Mouse (Mus musculus): ENCODE measurements around the gene Cfd. TPM values are rescaled to one million over a fixed set of nuclear protein-coding genes. Genes with fewer than 3 reads are reported as not detected.
A peak's percentile ranks its signal among the peaks of the same experiment; 100 is the strongest.

Gene Cfd
- polyA plus RNA-seq, 1 experiment from 2014 or later: not detected

GRCm38 (mm10) chr10:79934794-79935569, 44.3 kb downstream of the Cfd start:
- peaks cover 99% of the 10 kb centered on the region for H3K4me1 ChIP-seq (replicated peaks)
- no peak overlapping the region for H3K27ac ChIP-seq (replicated peaks)
- peaks cover 44% of the 10 kb centered on the region for H3K36me3 ChIP-seq (replicated peaks)
- no peaks in the 10 kb centered on the region for H3K27me3 ChIP-seq
- WGBS (ENCODE audit: insufficient replicate concordance): 77% methylated on average over 16 of the region's 16 CpGs
- no peak for ATAC-seq (ENCODE audit: insufficient read depth)
- no peak overlapping the region for H3K4me2 ChIP-seq
- H3K9ac ChIP-seq: no peak overlapping the region
- H3K9me3 ChIP-seq (replicated peaks): no peaks in the 10 kb centered on the region
- H3K4me3 ChIP-seq (replicated peaks): no peak overlapping the region

GRCm38 (mm10) chr10:79936284-79936910, 45.7 kb downstream of the Cfd start:
- no peak for ATAC-seq (ENCODE audit: insufficient read depth)
- 57% methylated on average over 10 of the region's 10 CpGs for WGBS (ENCODE audit: insufficient replicate concordance)
- Histone ChIP-seq H3K36me3 (replicated peaks) (peaks cover 35% of the 10 kb centered on the region), H3K4me2 (peak overlapping the region; percentile 58), H3K4me3 (replicated peaks) (no peak overlapping the region), H3K9ac (no peak overlapping the region), H3K4me1 (replicated peaks) (peaks cover 98% of the 10 kb centered on the region), H3K27ac (replicated peaks) (peak overlapping the region; percentile 78), H3K27me3 (no peaks in the 10 kb centered on the region), H3K9me3 (replicated peaks) (no peaks in the 10 kb centered on the region)

GRCm38 (mm10) chr10:79936911-79937441, 46.3 kb downstream of the Cfd start:
- peak overlapping the region; percentile 39; the same call in 1 of the 2 replicates for H3K9ac ChIP-seq

GRCm38 (mm10) chr10:79937775-79938526, 47.3 kb downstream of the Cfd start:
- H3K9ac ChIP-seq: no peak overlapping the region
- ATAC-seq (ENCODE audit: insufficient read depth): peak; percentile 58
- H3K9me3 ChIP-seq (replicated peaks): no peaks in the 10 kb centered on the region
- 65% methylated on average over 11 of the region's 11 CpGs for WGBS (ENCODE audit: insufficient replicate concordance)
- H3K4me2 ChIP-seq: no peak overlapping the region; the same call in 1 of the 2 replicates
- peaks cover 98% of the 10 kb centered on the region for H3K4me1 ChIP-seq (replicated peaks)
- peaks cover 24% of the 10 kb centered on the region; the same call in 1 of the 2 replicates for H3K36me3 ChIP-seq (replicated peaks)
- peak overlapping the region; percentile 78 for H3K27ac ChIP-seq (replicated peaks)
- no peak overlapping the region for H3K4me3 ChIP-seq (replicated peaks)
- no peaks in the 10 kb centered on the region for H3K27me3 ChIP-seq

More at GRCm38 (mm10) chr10:79936911-79937441, 46.3 kb downstream of the Cfd start:
- peak; percentile 40 for ATAC-seq (ENCODE audit: insufficient read depth)
- Histone ChIP-seq H3K36me3 (replicated peaks) (peaks cover 33% of the 10 kb centered on the region), H3K4me1 (replicated peaks) (peaks cover 98% of the 10 kb centered on the region), H3K9me3 (replicated peaks) (no peaks in the 10 kb centered on the region), H3K4me2 (peak overlapping the region; percentile 58), H3K27me3 (no peaks in the 10 kb centered on the region), H3K27ac (replicated peaks) (peak overlapping the region; percentile 78), H3K4me3 (replicated peaks) (peak overlapping the region; percentile 18; the same call in 1 of the 2 replicates)
- WGBS (ENCODE audit: insufficient replicate concordance): 49% methylated on average over 27 of the region's 27 CpGs

GRCm38 (mm10) chr10:79940749-79941148, 50.1 kb downstream of the Cfd start:
- Histone ChIP-seq H3K27me3 (no peaks in the 10 kb centered on the region), H3K4me2 (peak overlapping the region; percentile 15), H3K9ac (no peak overlapping the region), H3K27ac (replicated peaks) (0 out of 2 replicates have a peak overlapping the region, but pooled peaks have one; percentile 8), H3K36me3 (replicated peaks) (peaks cover 9% of the 10 kb centered on the region; the same call in 1 of the 2 replicates), H3K4me1 (replicated peaks) (peaks cover 98% of the 10 kb centered on the region), H3K4me3 (replicated peaks) (no peak overlapping the region), H3K9me3 (replicated peaks) (no peaks in the 10 kb centered on the region)
- no peak for ATAC-seq (ENCODE audit: insufficient read depth)
- 15% methylated on average over 7 of the region's 7 CpGs for whole genome bisulfite sequencing (ENCODE audit: insufficient replicate concordance)

Small RNA genes within 50 kb of the gene (microRNA-seq; reads per million reads assigned to microRNA genes)
- gene Mir6910: not detected

Other genes with a start within 250 kb of the Cfd start
- not detected in 2 replicates for gene Odf3l2, start 245.1 kb upstream of the Cfd start, polyA plus RNA-seq (2015; fragmentation: Nextera tagmentation; extraction: Ambion mirVana)
- gene Madcam1, start 226.3 kb upstream of the Cfd start, polyA plus RNA-seq (2015; fragmentation: Nextera tagmentation; extraction: Ambion mirVana): 0.26 TPM in 1 of 2 replicates, not detected in the other
- gene Tpgs1, start 221.5 kb upstream of the Cfd start, polyA plus RNA-seq (2015; fragmentation: Nextera tagmentation; extraction: Ambion mirVana): 21.4 and 23.1 TPM in 2 replicates
- gene Cdc34, start 208.7 kb upstream of the Cfd start, polyA plus RNA-seq (2015; fragmentation: Nextera tagmentation; extraction: Ambion mirVana): 105 and 107 TPM in 2 replicates
- gene Gzmm, start 201.8 kb upstream of the Cfd start, polyA plus RNA-seq (2015; fragmentation: Nextera tagmentation; extraction: Ambion mirVana): 0.15 and 0.37 TPM in 2 replicates
- 980 and 1,043 TPM in 2 replicates for gene Bsg, start 186.4 kb upstream of the Cfd start, polyA plus RNA-seq (2015; fragmentation: Nextera tagmentation; extraction: Ambion mirVana)
- gene Hcn2, start 174.2 kb upstream of the Cfd start, polyA plus RNA-seq (2015; fragmentation: Nextera tagmentation; extraction: Ambion mirVana): 0.02 TPM in 1 of 2 replicates, not detected in the other
- gene Polrmt, start 144.3 kb upstream of the Cfd start, polyA plus RNA-seq (2015; fragmentation: Nextera tagmentation; extraction: Ambion mirVana): 15.6 and 17.7 TPM in 2 replicates
- 0.07 TPM in 1 of 2 replicates, not detected in the other for gene Fgf22, start 135.8 kb upstream of the Cfd start, polyA plus RNA-seq (2015; fragmentation: Nextera tagmentation; extraction: Ambion mirVana)
- 39.6 and 42.0 TPM in 2 replicates for gene Rnf126, start 123.9 kb upstream of the Cfd start, polyA plus RNA-seq (2015; fragmentation: Nextera tagmentation; extraction: Ambion mirVana)
- gene Fstl3, start 113.6 kb upstream of the Cfd start, polyA plus RNA-seq (2015; fragmentation: Nextera tagmentation; extraction: Ambion mirVana): 0.71 and 1.0 TPM in 2 replicates
- gene Prss57, start 99.9 kb upstream of the Cfd start, polyA plus RNA-seq (2015; fragmentation: Nextera tagmentation; extraction: Ambion mirVana): 7.0 and 7.1 TPM in 2 replicates
- gene Palm, start 97.3 kb upstream of the Cfd start, polyA plus RNA-seq (2015; fragmentation: Nextera tagmentation; extraction: Ambion mirVana): 8.8 and 9.2 TPM in 2 replicates
- 0.50 TPM in 2 replicates for gene Misp, start 69.9 kb upstream of the Cfd start, polyA plus RNA-seq (2015; fragmentation: Nextera tagmentation; extraction: Ambion mirVana)
- gene Ptbp1, start 36.4 kb upstream of the Cfd start, polyA plus RNA-seq (2015; fragmentation: Nextera tagmentation; extraction: Ambion mirVana): 120 and 133 TPM in 2 replicates
- gene Prtn3, start 16.4 kb upstream of the Cfd start, polyA plus RNA-seq (2015; fragmentation: Nextera tagmentation; extraction: Ambion mirVana): 112 and 131 TPM in 2 replicates
- 5.8 and 6.1 TPM in 2 replicates for gene Plppr3, start 16.2 kb upstream of the Cfd start, polyA plus RNA-seq (2015; fragmentation: Nextera tagmentation; extraction: Ambion mirVana)
- 211 and 227 TPM in 2 replicates for gene Elane, start 4.6 kb upstream of the Cfd start, polyA plus RNA-seq (2015; fragmentation: Nextera tagmentation; extraction: Ambion mirVana)
- 16.4 and 18.0 TPM in 2 replicates for gene Med16, start 18.1 kb downstream of the Cfd start, polyA plus RNA-seq (2015; fragmentation: Nextera tagmentation; extraction: Ambion mirVana)
- gene Gm26602, start 20.0 kb downstream of the Cfd start, polyA plus RNA-seq (2015; fragmentation: Nextera tagmentation; extraction: Ambion mirVana): not detected in 2 replicates
- 0.32 and 0.37 TPM in 2 replicates for gene Kiss1r, start 26.1 kb downstream of the Cfd start, polyA plus RNA-seq (2015; fragmentation: Nextera tagmentation; extraction: Ambion mirVana)
- gene R3hdm4, start 30.4 kb downstream of the Cfd start, polyA plus RNA-seq (2015; fragmentation: Nextera tagmentation; extraction: Ambion mirVana): 52.4 and 55.6 TPM in 2 replicates
- gene Arid3a, start 36.2 kb downstream of the Cfd start, polyA plus RNA-seq (2015; fragmentation: Nextera tagmentation; extraction: Ambion mirVana): 6.1 and 7.4 TPM in 2 replicates
- gene Wdr18, start 69.3 kb downstream of the Cfd start, polyA plus RNA-seq (2015; fragmentation: Nextera tagmentation; extraction: Ambion mirVana): 46.3 and 48.4 TPM in 2 replicates
- 0.10 TPM in 1 of 2 replicates, not detected in the other for gene Grin3b, start 79.9 kb downstream of the Cfd start, polyA plus RNA-seq (2015; fragmentation: Nextera tagmentation; extraction: Ambion mirVana)
- gene Tmem259, start 93.5 kb downstream of the Cfd start, polyA plus RNA-seq (2015; fragmentation: Nextera tagmentation; extraction: Ambion mirVana): 8.4 and 11.0 TPM in 2 replicates
- 44.5 and 45.5 TPM in 2 replicates for gene Cnn2, start 97.7 kb downstream of the Cfd start, polyA plus RNA-seq (2015; fragmentation: Nextera tagmentation; extraction: Ambion mirVana)
- gene Abca7, start 105.6 kb downstream of the Cfd start, polyA plus RNA-seq (2015; fragmentation: Nextera tagmentation; extraction: Ambion mirVana): 7.5 and 9.0 TPM in 2 replicates
- gene Arhgap45, start 125.8 kb downstream of the Cfd start, polyA plus RNA-seq (2015; fragmentation: Nextera tagmentation; extraction: Ambion mirVana): 15.7 and 18.2 TPM in 2 replicates
- 81.3 and 84.4 TPM in 2 replicates for gene Polr2e, start 148.9 kb downstream of the Cfd start, polyA plus RNA-seq (2015; fragmentation: Nextera tagmentation; extraction: Ambion mirVana)
- 603 and 658 TPM in 2 replicates for gene Gpx4, start 156.3 kb downstream of the Cfd start, polyA plus RNA-seq (2015; fragmentation: Nextera tagmentation; extraction: Ambion mirVana)
- 10.4 and 12.3 TPM in 2 replicates for gene Sbno2, start 214.7 kb downstream of the Cfd start, polyA plus RNA-seq (2015; fragmentation: Nextera tagmentation; extraction: Ambion mirVana)
- gene Stk11, start 224.9 kb downstream of the Cfd start, polyA plus RNA-seq (2015; fragmentation: Nextera tagmentation; extraction: Ambion mirVana): 16.4 and 21.8 TPM in 2 replicates
- gene Atp5d, start 247.8 kb downstream of the Cfd start, polyA plus RNA-seq (2015; fragmentation: Nextera tagmentation; extraction: Ambion mirVana): 291 and 300 TPM in 2 replicates
- 0.35 and 0.51 TPM in 2 replicates for gene Cbarp, start 250.0 kb downstream of the Cfd start, polyA plus RNA-seq (2015; fragmentation: Nextera tagmentation; extraction: Ambion mirVana)

All from liver, embryonic 15.5 days (tissue).